Mouse (Mus musculus): ENCODE measurements around the gene Hoxa6.

Hoxa6 gene

GRCm38 (mm10) chr6:52174968-52175751 lies 33.4 kb downstream of the Hoxa6 start:
- DNase-seq: peak; percentile 83

- no peak for DNase-seq
Observed at GRCm38 (mm10) chr6:52173648-52174047, 34.9 kb downstream of the Hoxa6 start.

GRCm38 (mm10) chr6:52172501-52172900 lies 36.0 kb downstream of the Hoxa6 start:
- peak; percentile 97 for DNase-seq

GRCm38 (mm10) chr6:52171938-52172337 lies 36.6 kb downstream of the Hoxa6 start:
- DNase-seq: peak; percentile 59

GRCm38 (mm10) chr6:52171331-52171730 lies 37.2 kb downstream of the Hoxa6 start:
- peak; percentile 66 for DNase-seq

GRCm38 (mm10) chr6:52170898-52171223 lies 37.7 kb downstream of the Hoxa6 start:
- DNase-seq: no peak

GRCm38 (mm10) chr6:52170166-52170897 lies 38.2 kb downstream of the Hoxa6 start:
- peak; percentile 74 for DNase-seq

- peak; percentile 43 for DNase-seq
Observed at GRCm38 (mm10) chr6:52169499-52170165, 38.9 kb downstream of the Hoxa6 start.

- peak; percentile 73 for DNase-seq
Observed at GRCm38 (mm10) chr6:52168191-52169055, 40.1 kb downstream of the Hoxa6 start.

GRCm38 (mm10) chr6:52167736-52168161 lies 40.8 kb downstream of the Hoxa6 start:
- DNase-seq: no peak

GRCm38 (mm10) chr6:52167176-52167575 lies 41.3 kb downstream of the Hoxa6 start:
- no peak for DNase-seq

- DNase-seq: peak; percentile 38
Observed at GRCm38 (mm10) chr6:52166431-52167077, 42.0 kb downstream of the Hoxa6 start.

- peak; percentile 68 for DNase-seq
Observed at GRCm38 (mm10) chr6:52165441-52166370, 42.8 kb downstream of the Hoxa6 start.

- peak; percentile 68 for DNase-seq
Observed at GRCm38 (mm10) chr6:52164626-52165440, 43.7 kb downstream of the Hoxa6 start, which contains the start of gene Hoxa2. TSS of gene Hoxa2 (minus strand) at chr6:52164831.

- peak; percentile 63 for DNase-seq
Observed at GRCm38 (mm10) chr6:52164051-52164625, 44.4 kb downstream of the Hoxa6 start.

- DNase-seq: peak; percentile 53
Observed at GRCm38 (mm10) chr6:52163366-52164031, 45.0 kb downstream of the Hoxa6 start.

- DNase-seq: peak; percentile 23
Observed at GRCm38 (mm10) chr6:52162611-52163365, 45.7 kb downstream of the Hoxa6 start.

- peak; percentile 38 for DNase-seq
Observed at GRCm38 (mm10) chr6:52162093-52162380, 46.5 kb downstream of the Hoxa6 start.
